Mouse (Mus musculus) A20 (cell line): ENCODE data around the gene Gm13277.
A peak's percentile ranks its signal among the peaks of the same experiment; 100 is the strongest.
"Not testable (repeated sequence)": the region's sequence is repeated elsewhere in the genome, so short reads cannot be mapped to it uniquely, and the experiment has no call there.

Experiments used
- DNase-seq: peaks from one replicate; pipeline ENCODE4 v3.0.0-alpha.2; 2011; ENCODE audit warnings: low read depth, low spot score

Gm13277 gene

DNA sequence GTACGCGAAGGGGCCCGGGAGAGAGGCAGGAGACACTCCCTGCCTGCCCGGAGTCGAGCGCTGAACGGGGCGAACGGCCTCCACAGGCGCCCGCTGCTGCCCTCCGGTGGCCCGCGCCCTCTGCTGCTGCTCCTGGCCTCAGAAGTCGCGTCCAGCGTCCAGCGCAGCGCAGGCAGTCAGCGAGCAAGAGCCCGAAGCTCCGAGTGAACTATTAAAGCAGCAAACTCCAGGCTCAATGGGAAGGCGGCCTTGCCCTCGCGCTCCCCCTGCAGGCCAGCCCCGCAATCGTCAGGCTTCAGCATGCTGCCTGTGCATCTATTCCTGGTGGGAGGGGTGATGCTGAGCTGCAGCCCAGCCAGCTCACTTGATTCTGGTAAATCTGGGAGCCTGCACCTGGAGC is 3.0 kb upstream of the Gm13277 start, which contains the start of gene Gm13276:
Gene Gm13276, plus strand, starts transcription at position 301 of the 400 bp plus-strand sequence.
- not testable (repeated sequence) for DNase-seq

- DNase-seq: not testable (repeated sequence)
Observed at GRCm38 (mm10) chr4:88791250-88791649, 2.8 kb downstream of the Gm13277 start, which contains the start of gene Gm13278. Gene Gm13278 (plus strand): TSS chr4:88791550.

GRCm38 (mm10) chr4:88793936-88794675 is 5.7 kb downstream of the Gm13277 start, which contains the start of gene Gm13275:
Gene Gm13275 (plus strand): TSS chr4:88794487.
- not testable (repeated sequence) for DNase-seq

GRCm38 (mm10) chr4:88797097-88797496 is 8.7 kb downstream of the Gm13277 start, which contains the start of gene Gm13279:
Gene Gm13279 (plus strand): TSS chr4:88797397.
- not testable (repeated sequence) for DNase-seq

DNA sequence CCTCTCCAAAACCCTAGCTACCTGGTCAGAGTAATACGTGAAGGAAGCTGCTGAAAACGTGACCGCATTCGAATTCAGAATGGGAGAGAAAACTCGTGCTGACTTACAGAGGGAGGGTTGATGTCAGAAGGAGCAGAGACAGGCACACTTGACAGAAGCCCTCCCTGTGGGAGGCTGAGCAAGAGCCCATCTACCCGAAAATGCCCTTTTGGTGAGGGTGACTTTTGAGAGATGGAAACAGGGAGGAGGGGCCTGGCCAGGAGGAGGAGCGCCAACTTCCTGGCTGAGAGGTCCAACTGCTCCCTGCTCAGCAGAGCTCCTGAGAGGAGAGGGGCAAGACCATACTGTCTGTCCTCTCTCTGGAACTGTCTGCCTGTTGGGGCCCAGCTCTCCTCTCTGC is 10.9 kb downstream of the Gm13277 start, which contains the start of gene Gm13285:
Gene Gm13285, plus strand, starts transcription at position 301 of the 400 bp plus-strand sequence.
- DNase-seq: not testable (repeated sequence)

DNA sequence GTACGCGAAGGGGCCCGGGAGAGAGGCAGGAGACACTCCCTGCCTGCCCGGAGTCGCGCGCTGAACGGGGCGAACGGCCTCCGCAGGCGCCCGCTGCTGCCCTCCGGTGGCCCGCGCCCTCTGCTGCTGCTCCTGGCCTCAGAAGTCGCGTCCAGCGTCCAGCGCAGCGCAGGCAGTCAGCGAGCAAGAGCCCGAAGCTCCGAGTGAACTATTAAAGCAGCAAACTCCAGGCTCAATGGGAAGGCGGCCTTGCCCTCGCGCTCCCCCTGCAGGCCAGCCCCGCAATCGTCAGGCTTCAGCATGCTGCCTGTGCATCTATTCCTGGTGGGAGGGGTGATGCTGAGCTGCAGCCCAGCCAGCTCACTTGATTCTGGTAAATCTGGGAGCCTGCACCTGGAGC is 14.5 kb downstream of the Gm13277 start, which contains the start of gene Gm13287:
Gene Gm13287, plus strand, starts transcription at position 301 of the 400 bp plus-strand sequence.
- DNase-seq: not testable (repeated sequence)

- not testable (repeated sequence) for DNase-seq
Observed at GRCm38 (mm10) chr4:88805231-88805630, 16.8 kb downstream of the Gm13277 start, which contains the start of gene Gm13288. Gene Gm13288 (plus strand): TSS chr4:88805531.

DNA sequence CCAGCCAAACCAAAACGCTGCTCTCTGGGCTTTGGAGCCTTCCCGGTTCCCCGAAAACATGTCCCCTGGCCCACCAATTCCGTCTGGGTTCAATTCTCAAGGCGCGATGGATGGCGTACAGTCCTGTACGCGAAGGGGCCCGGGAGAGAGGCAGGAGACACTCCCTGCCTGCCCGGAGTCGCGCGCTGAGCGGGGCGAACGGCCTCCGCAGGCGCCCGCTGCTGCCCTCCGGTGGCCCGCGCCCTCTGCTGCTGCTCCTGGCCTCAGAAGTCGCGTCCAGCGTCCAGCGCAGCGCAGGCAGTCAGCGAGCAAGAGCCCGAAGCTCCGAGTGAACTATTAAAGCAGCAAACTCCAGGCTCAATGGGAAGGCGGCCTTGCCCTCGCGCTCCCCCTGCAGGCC is 17.3 kb downstream of the Gm13277 start:
- not testable (repeated sequence) for DNase-seq

- no peak for DNase-seq
Observed at GRCm38 (mm10) chr4:88815928-88816327, 27.5 kb downstream of the Gm13277 start, which contains the start of gene Ifna7. Gene Ifna7 (plus strand): TSS chr4:88816228.

DNA sequence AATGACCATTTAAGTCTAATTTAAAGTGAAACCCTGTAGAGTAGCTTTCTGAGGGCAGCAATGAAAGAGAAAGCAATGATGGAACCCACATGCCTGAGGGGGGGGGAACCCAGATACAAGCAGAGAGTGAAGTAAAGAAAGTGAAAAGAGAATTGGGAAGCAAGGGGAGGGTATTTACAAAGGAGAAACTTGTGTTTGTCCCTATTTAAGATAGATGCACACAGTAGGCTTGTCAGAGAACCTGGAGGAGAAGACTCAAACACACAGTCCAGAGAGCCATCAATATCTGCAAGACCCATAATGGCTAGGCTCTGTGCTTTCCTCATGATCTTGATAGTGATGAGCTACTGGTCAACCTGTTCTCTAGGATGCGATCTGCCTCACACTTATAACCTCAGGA is 31.2 kb downstream of the Gm13277 start, which contains the start of gene Ifna11:
Gene Ifna11, plus strand, starts transcription at position 301 of the 400 bp plus-strand sequence.
- no peak for DNase-seq

GRCm38 (mm10) chr4:88822995-88823394 is 34.6 kb downstream of the Gm13277 start:
- DNase-seq: peak; percentile 14

DNA sequence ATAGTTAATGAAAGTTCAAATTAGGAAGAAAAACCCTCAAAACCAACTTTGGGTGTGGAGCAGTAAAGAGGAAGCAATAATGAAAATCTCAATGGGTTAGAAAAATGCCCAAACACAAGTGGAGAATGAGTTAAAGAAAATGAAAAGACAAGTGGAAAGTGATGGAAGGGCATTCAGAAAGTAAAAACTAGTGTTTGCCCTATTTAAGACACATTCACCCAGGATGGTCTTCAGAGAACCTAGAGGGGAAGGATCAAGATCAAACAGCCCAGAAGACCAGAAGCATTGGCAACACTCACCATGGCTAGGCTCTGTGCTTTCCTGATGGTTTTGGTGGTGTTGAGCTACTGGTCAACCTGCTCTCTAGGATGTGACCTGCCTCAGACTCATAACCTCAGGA is 38.7 kb downstream of the Gm13277 start, which contains the start of gene Ifna6:
Gene Ifna6, plus strand, starts transcription at position 301 of the 400 bp plus-strand sequence.
- not testable (repeated sequence) for DNase-seq

DNA sequence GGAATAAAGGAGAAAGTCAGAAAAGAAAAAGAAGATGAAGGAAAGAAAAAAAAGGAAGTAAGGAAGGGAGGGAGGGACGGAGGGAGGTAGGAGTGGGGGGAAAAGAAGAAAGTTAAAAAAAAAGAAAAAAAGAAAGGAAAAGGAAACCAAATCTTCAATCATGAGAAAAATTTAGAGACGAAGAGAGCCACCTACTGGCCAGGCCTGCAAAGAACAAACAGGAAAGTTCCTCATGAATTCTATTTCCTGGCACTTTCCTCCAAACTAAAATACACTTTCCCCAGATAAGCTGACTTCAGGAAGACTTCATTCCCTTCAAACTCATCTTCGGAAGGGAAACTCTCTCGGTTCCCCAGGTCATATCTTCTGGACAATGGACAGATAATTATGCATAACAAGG is 42.1 kb downstream of the Gm13277 start:
- peak; percentile 19 for DNase-seq

DNA sequence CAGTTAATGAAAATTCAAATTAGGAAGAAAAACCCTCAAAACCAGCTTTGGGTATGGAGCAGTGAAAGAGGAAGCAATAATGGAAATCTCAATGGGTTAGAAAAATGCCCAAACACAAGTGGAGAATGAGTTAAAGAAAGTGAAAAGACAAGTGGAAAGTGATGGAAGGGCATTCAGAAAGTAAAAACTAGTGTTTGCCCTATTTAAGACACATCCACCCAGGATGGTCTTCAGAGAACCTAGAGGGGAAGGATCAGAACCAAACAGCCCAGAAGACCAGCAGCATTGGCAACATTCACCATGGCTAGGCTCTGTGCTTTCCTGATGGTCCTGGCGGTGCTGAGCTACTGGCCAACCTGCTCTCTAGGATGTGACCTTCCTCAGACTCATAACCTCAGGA is 46.8 kb downstream of the Gm13277 start, which contains the start of gene Ifna5:
Gene Ifna5, plus strand, starts transcription at position 301 of the 400 bp plus-strand sequence.
- not testable (repeated sequence) for DNase-seq
